Mouse (Mus musculus) heart, embryonic 15.5 days (tissue): Measurements from ENCODE around the gene Tpbpb. TPM values are rescaled to one million over a fixed set of nuclear protein-coding genes. Genes with fewer than 3 reads are reported as not detected.

Experiments
- polyA plus RNA-seq: library from polyadenylated mRNA; unstranded; fragments of >200 nt; fragmentation: Nextera tagmentation; extraction: Ambion mirVana; gene quantifications from 2 replicates; pipeline ENCODE4 v1.2.1, GENCODE M21; 2015

Tpbpb gene
- polyA plus RNA-seq, 1 experiment from 2014 or later, result not detected

Other genes starting within 250 kb of the Tpbpb start
- gene BC051665, start 118.5 kb downstream of the Tpbpb start, polyA plus RNA-seq, result not detected in 2 replicates
- not detected in 2 replicates for gene Ctsll3, start 102.0 kb downstream of the Tpbpb start, polyA plus RNA-seq
- gene 4930486L24Rik, start 40.4 kb downstream of the Tpbpb start, polyA plus RNA-seq, result not detected in 2 replicates
- 0.42 and 1.1 TPM in 2 replicates for gene Gm49392, start 8.0 kb downstream of the Tpbpb start, polyA plus RNA-seq
- gene Ctla2b, start 7.4 kb downstream of the Tpbpb start, polyA plus RNA-seq, result 5.4 and 7.1 TPM in 2 replicates
- 0.54 TPM in 1 of 2 replicates, not detected in the other for gene Gm49393, start 30.7 kb upstream of the Tpbpb start, polyA plus RNA-seq
- gene Gm49391, start 31.7 kb upstream of the Tpbpb start, polyA plus RNA-seq, result 0.53 and 3.3 TPM in 2 replicates
- gene Ctla2a, start 31.7 kb upstream of the Tpbpb start, polyA plus RNA-seq, result 80.7 and 92.7 TPM in 2 replicates
- not detected in 2 replicates for gene Tpbpa, start 37.1 kb upstream of the Tpbpb start, polyA plus RNA-seq
- not detected in 2 replicates for gene Ctsj, start 101.1 kb upstream of the Tpbpb start, polyA plus RNA-seq
- not detected in 2 replicates for gene Ctsq, start 135.8 kb upstream of the Tpbpb start, polyA plus RNA-seq